Mouse (Mus musculus) liver, adult 2 months (tissue): ENCODE measurements at regions not wholly inside any gene's neighbourhood (a gene's known extent, or its start where the extent isn't known, plus 50 kb on each side); places are given as distances from the start of the nearest gene placed in this dataset.

Source experiments
- CTCF ChIP-seq: fragments of 200-500 bp; IDR thresholded peaks from 2 replicates; pipeline ENCODE4 v1.5.1; 2011; ENCODE audit warnings: low read depth, low read length, control low read depth
- POLR2A ChIP-seq: fragments of 200-500 bp; IDR thresholded peaks from 2 replicates; pipeline ENCODE4 v1.6.1; 2011; ENCODE audit warnings: low read length, control low read depth; ENCODE audit not compliant: insufficient read depth; ENCODE audit errors: extremely low read depth

GRCm38 (mm10) chr9:85401736-85402135 is 74.6 kb upstream of the Tent5a start:
- no peak for TF ChIP-seq POLR2A
- no peak for TF ChIP-seq CTCF
